Mouse (Mus musculus): ENCODE results near the gene Pcca. TPM values are rescaled to one million over a fixed set of nuclear protein-coding genes. Genes with fewer than 3 reads are reported as not detected.
"Not testable (repeated sequence)": the region's sequence is repeated elsewhere in the genome, so short reads cannot be mapped to it uniquely, and the experiment has no call there.

The Pcca gene
- total RNA-seq, 2 experiments from 2014 or later = 39.0 to 45.6 TPM

DNA sequence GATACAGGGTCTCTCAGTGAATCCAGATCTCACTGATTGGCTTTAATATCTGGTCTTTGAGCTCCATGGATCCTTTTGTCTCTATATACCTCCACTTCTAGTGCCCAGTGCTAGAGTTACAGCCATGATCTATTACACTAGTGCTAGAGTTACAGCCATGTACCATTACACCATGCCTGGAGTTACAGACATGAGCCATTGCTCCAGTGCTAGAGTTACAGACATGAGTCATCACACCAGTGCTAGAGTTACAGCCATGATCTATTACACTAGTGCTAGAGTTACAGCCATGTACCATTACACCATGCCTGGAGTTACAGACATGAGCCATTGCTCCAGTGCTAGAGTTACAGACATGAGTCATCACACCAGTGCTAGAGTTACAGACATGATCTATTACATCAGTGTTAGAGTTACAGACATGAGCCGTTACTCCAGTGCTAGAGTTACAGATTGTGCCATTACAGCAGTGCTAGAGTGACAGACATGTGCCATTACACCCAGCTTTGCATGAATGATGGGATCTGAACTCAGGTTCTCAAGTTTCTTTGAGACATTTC is 26.8 kb downstream of the Pcca start:
- DNase-seq = not testable (repeated sequence)

DNA sequence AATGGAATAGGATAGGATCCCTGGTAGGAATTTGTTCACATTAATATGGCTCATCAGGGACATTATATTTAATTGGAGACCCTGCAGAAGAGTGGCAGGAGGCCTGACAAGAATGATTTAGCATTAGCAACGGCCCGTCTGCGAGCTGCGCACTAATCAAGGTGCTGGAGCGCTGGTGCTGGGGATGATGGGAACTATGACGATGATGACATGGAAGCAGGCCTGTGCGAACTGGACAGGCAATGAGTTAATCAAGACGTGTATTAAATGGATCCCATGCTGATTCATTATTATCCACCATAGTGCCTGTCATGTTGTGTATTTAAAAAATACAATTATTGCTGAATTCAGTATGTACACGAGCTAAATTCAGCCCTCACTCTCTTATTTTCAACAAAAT is 36.7 kb downstream of the Pcca start:
- DNase-seq = no peak

- no peak for DNase-seq
Measured at GRCm38 (mm10) chr14:122574064-122574751, 40.1 kb downstream of the Pcca start.

DNA sequence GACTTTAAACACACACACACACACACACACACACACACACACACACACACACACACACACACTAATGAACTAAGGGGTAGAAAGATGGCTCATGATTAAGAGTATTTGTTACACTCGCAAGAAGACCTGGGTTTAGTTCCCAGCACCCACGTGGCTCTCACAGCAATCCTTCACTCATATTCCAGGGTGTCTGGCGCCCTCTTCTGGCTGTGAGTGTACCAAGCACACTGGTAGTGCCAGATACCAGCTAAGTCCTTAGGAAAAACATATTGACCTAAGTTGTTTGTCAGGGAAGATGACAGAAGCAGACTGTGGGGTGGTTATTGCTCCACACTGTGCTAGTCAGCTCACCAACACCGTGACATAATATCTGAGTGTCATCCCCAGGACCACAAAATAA is 43.7 kb downstream of the Pcca start:
- no peak for DNase-seq

DNA sequence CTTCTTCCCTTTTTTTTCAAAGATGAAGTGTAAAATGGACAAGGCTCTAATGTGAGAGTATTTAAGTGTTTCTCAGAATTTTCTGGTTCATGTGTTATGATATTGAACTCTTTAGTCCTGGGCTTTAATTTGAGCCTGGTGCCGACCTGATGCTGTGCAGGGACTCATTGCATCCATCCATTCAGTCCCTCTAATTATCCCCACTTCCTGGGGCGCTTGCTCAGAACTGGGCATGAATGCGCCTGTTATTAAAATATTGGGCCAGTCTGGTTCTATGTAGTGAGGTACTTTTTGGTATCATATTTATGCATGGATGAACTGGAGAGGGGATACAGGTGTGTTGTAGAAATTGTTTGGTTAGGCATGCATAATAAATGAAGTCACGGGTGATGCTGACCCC is 47.9 kb downstream of the Pcca start:
- DNase-seq = no peak

DNA sequence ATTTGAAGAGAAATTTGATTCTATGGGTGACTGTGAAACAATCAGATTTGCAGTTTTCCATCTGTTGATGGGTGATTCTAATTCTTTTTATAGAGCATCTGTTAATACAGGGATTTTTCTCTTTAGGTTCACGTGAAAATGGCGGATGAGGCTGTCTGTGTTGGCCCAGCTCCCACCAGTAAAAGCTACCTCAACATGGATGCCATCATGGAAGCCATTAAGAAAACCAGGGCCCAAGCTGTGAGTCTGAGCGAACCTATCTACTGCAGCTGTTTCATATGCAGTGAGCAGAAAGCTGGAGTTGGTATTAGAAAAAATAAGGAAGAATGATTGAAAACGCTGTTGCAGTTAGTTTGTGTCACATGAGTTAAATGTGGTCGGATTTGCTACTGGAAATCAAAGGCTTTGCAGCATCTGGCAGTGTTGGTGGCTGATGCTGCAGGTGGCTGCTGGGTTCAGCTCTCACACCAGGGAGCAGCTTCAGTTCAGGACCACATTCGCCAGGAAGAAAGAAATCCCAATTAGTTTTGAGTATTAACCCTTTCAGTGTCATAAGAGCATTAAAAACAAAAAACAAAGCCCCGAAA is 48.5 kb downstream of the Pcca start:
- no peak for DNase-seq

DNA sequence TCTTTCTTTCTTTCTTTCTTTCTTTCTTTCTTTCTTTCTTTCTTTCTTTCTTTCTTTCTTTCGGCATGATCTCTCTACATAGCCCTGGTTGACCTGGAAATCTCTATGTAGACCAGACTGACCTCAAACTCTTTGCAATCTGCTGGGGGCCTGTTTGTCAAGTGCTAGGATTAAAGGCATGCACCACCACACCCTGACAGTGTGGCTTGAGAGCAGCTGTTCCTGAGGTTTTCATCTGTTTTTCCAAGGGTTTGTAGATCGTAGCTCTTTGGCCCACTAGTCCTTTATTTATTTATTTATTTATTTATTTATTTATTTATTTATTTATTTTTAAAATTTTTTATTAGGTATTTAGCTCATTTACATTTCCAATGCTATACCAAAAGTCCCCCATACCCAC is 50.0 kb downstream of the Pcca start:
- not testable (repeated sequence) for DNase-seq

DNA sequence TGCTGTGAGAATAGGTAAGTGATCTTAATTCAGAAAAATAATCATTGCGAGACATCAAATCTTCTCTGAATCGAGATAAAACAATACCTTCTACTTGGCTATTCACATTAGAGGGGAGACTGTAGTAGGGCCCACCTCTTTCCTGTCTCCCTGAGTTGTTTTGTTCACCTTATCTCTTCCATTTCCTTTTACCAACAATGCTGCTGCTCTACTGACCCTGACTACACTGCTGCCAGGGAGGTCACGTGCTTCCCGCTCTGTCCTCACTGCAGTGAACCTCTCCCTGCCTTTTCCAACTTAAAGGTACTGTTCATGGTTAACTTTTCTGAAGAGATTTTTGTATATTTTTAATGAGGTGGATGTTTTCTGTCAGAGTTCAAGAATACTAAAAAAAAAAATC is 52.8 kb downstream of the Pcca start:
- no peak for DNase-seq

DNA sequence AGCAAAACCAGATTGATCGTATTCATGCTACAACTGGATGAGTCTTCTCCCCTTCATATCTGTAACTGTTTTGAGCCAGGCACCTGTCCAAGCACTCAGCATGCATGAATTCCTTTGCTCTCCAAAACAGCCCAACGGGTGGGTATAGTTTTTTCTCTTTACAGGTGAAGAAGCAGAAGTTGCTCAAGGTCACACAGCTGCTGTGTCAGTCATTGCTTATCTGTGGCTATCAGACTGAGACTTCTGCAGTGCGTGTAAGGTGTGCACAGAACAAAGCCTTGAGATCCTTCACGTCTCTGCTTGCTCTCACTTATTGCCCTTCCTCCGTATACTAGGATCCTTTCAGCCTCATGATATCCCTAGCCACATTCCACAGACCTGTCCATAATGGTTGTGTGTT is 63.4 kb downstream of the Pcca start:
- no peak for DNase-seq

DNA sequence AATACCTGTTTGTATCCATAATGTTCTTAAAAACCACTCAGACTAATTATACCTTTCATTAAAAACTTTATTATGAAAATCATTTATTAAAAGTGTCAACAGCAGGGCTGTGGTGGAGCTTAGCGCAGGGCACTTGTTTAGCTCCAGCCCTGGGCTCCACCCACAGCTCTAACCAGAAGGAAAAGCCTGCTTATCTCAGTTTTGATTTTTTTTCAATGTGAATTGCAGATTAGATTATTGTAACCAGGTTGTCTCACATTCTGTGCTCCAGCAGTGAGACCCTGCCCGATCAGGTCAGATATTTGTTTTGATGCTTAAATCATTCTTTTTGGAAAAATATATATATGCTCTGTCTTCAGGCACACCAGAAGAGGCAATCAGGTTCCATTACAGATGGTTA is 64.7 kb downstream of the Pcca start:
- no peak for DNase-seq

- DNase-seq = no peak
Measured at GRCm38 (mm10) chr14:122599839-122600238, 65.7 kb downstream of the Pcca start.

GRCm38 (mm10) chr14:122602701-122603100 is 68.6 kb downstream of the Pcca start:
- DNase-seq = no peak

DNA sequence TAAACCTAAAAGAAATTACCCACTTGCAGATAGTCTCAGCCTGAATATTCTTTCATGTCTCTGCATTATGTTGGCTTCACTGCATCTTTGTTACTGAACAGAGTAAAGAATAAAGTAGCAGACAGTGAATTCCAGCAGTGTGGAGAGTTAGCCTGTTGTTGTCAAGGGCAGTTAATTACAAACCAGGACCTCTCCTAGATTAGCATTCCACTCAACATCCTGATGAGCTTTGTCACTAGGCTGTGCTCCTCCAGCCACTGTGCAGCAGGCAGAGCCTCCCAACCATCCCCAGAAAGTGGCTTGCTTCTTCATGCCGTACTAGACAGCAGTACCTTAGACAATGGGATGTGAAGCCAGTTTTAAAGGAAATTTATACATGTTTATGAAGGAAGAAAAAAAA is 72.4 kb downstream of the Pcca start:
- no peak for DNase-seq

- DNase-seq = no peak
Measured at GRCm38 (mm10) chr14:122607456-122607855, 73.3 kb downstream of the Pcca start.

- no peak for DNase-seq
Measured at GRCm38 (mm10) chr14:122608323-122608722, 74.2 kb downstream of the Pcca start.

- DNase-seq = no peak
Measured at GRCm38 (mm10) chr14:122611035-122611434, 76.9 kb downstream of the Pcca start.

DNA sequence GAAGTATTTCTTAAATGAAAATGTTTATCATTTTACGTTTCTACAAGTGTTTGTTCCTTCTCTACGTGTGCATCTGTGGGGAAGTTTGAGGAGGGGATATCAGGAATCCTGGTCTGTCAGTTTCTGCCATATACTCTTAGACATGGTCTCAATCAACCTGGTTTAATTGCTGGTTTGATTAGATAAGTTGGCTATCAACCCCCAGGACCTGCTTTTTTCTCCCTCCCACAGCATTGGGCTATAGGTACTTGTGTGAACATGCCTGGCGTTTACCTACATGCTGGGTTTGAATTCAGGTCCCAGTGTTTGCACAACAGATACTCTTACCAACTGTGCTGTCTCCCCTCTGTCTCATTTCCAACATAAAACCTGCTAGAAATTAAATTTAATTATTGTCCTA is 78.2 kb downstream of the Pcca start:
- DNase-seq = no peak

DNA sequence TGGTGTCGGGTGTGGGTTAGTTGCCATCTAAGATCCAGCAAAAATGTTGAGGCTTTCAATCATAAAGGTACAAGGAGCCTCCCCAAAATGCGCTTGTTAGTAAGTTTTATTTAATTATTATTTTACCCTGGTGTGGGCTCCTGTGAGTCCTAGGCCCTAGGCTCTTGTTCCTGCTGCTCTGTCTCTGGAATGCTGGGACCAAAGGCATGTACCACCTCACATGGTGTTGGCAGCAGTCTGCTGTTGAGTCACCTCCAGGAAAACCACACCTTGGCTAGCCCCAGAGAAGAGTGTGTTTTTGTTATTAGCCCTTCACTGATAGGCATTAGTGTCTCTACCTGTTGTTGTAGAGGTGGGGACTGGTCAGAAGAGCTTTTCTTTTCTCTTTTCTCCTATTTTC is 83.5 kb downstream of the Pcca start:
- DNase-seq = no peak

- DNase-seq = no peak
Measured at GRCm38 (mm10) chr14:122633416-122633815, 99.3 kb downstream of the Pcca start.

GRCm38 (mm10) chr14:122636601-122637000 is 102.5 kb downstream of the Pcca start:
- no peak for DNase-seq

- no peak for DNase-seq
Measured at GRCm38 (mm10) chr14:122637798-122638555, 103.9 kb downstream of the Pcca start.

DNA sequence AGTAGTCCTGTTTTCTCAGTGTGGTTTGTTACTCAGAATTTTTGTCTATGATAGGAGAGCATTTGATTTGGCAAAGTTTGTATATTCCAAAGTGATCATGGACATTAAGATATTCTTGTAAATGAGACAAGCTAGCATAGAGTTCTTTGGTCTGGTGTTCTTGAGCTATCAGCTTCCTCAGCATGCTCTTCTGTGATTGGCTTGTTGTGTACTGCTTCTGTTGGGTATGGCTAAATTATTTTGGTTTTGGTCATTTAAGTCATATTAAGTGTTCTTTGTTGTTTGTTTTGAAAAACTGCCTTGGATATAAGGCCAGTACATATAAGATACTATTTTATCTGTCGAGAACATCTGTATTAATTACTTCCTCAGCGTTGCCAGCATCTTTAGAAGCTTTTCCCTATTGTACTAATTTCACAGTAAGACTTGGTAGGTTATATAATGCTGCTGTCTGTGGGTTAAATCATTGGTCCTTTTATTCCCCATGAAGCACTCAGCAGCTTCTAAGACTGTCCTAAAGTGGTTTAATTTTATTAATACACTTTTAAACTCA is 105.1 kb downstream of the Pcca start:
- DNase-seq = no peak

- no peak for DNase-seq
Measured at GRCm38 (mm10) chr14:122642432-122642831, 108.3 kb downstream of the Pcca start.

Measured in gastrocnemius, postnatal 25 days (tissue).